Mouse (Mus musculus) CH12.LX (cell line): Measurements from ENCODE around the gene Zfp867. TPM values are rescaled to one million over a fixed set of nuclear protein-coding genes. Genes with fewer than 3 reads are reported as not detected.

Experiments
- DNase-seq: peaks from one replicate; pipeline ENCODE4 v3.0.0-alpha.2; 2013; ENCODE audit errors: extremely low read depth
- H3K27ac ChIP-seq: 2 replicates; pipeline ENCODE4 v1.5.1; 2012; ENCODE audit warnings: low read depth, mild to moderate bottlenecking, control low read depth, moderate library complexity; ENCODE audit not compliant: insufficient read depth
- H3K27me3 ChIP-seq: replicated peaks from 2 replicates; pipeline ENCODE3; 2012; ENCODE audit warnings: inconsistent platforms
- H3K36me3 ChIP-seq, 2 experiments: replicated peaks in 1 of 2; 2 replicates each; pipeline versions ENCODE3 to v1.6.1; 2012; ENCODE audit warnings: inconsistent platforms in 1 of 2, low read length in 1 of 2, mild to moderate bottlenecking in 1 of 2, mixed read lengths in 1 of 2, moderate library complexity in 1 of 2; ENCODE audit not compliant: control insufficient read depth in 1 of 2, insufficient read depth in 1 of 2
- H3K4me1 ChIP-seq, 2 experiments: 2 replicates each; pipeline ENCODE4 v1.6.1; 2012; ENCODE audit warnings: inconsistent platforms in 1 of 2, moderate library complexity in 1 of 2; ENCODE audit not compliant: insufficient read depth in 2 of 2, control insufficient read depth in 1 of 2
- H3K4me2 ChIP-seq: 2 replicates; pipeline ENCODE4 v1.6.1; 2012; ENCODE audit warnings: low read depth, mild to moderate bottlenecking, control low read depth; ENCODE audit not compliant: poor library complexity, insufficient read depth, severe bottlenecking
- H3K4me3 ChIP-seq, 3 experiments: fragments of 150-350 bp in 1 of 3; sonication (generic) in 1 of 3; replicated peaks in 1 of 3; 2 replicates each; pipeline versions ENCODE3 to v1.5.1; 2011 to 2012; ENCODE audit warnings: low read depth in 2 of 3, low read length in 2 of 3, mild to moderate bottlenecking in 2 of 3, moderate library complexity in 2 of 3, control low read depth in 1 of 3, improper control_type of control experiment in 1 of 3, inconsistent platforms in 1 of 3, mixed read lengths in 1 of 3; ENCODE audit not compliant: poor library complexity in 1 of 3
- H3K79me2 ChIP-seq: replicated peaks from 2 replicates; pipeline ENCODE4 v1.6.1; 2012; ENCODE audit warnings: mild to moderate bottlenecking, moderate library complexity; ENCODE audit not compliant: control insufficient read depth, poor library complexity, insufficient read depth, severe bottlenecking; ENCODE audit errors: extremely low read depth
- H3K9ac ChIP-seq: 2 replicates; pipeline ENCODE4 v1.6.1; 2012; ENCODE audit warnings: low read depth, mild to moderate bottlenecking, control low read depth, moderate library complexity; ENCODE audit not compliant: insufficient read depth
- H3K9me3 ChIP-seq: replicated peaks from 2 replicates; pipeline ENCODE3; 2012; ENCODE audit warnings: low read length, inconsistent platforms, mixed read lengths
- BHLHE40 ChIP-seq: IDR thresholded peaks from 2 replicates; pipeline ENCODE4 v1.6.1; 2011; ENCODE audit warnings: mild to moderate bottlenecking, low read depth, low read length, improper control_type of control experiment
- CHD1 ChIP-seq: IDR thresholded peaks from 2 replicates; pipeline ENCODE4 v1.6.1; 2012; ENCODE audit warnings: low read depth, low read length, improper control_type of control experiment, inconsistent platforms
- CTCF ChIP-seq, 2 experiments: IDR thresholded peaks in 1 of 2; conservative IDR thresholded peaks in 1 of 2; 2 replicates each; pipeline ENCODE4 v1.5.1; 2011 to 2012; ENCODE audit warnings: low read depth in 2 of 2, low read length in 2 of 2, improper control_type of control experiment in 1 of 2, inconsistent platforms in 1 of 2, mild to moderate bottlenecking in 1 of 2, moderate library complexity in 1 of 2
- E2F4 ChIP-seq: IDR thresholded peaks from 2 replicates; pipeline ENCODE4 v1.6.1; 2011; ENCODE audit warnings: low read depth, low read length, improper control_type of control experiment; ENCODE audit not compliant: insufficient replicate concordance
- GABPA ChIP-seq: IDR thresholded peaks from 2 replicates; pipeline ENCODE4 v1.6.1; 2012; ENCODE audit warnings: low read depth, low read length, improper control_type of control experiment, inconsistent platforms; ENCODE audit not compliant: insufficient replicate concordance
- HCFC1 ChIP-seq: IDR thresholded peaks from 2 replicates; pipeline ENCODE4 v1.6.1; 2012; ENCODE audit warnings: low read depth, mild to moderate bottlenecking, inconsistent platforms, low read length, improper control_type of control experiment
- IRF4 ChIP-seq: IDR thresholded peaks from 2 replicates; pipeline ENCODE4 v1.6.1; 2014; ENCODE audit warnings: low read depth, mild to moderate bottlenecking, inconsistent platforms, low read length, improper control_type of control experiment
- MAX ChIP-seq: IDR thresholded peaks from 2 replicates; pipeline ENCODE4 v1.6.1; 2011; ENCODE audit warnings: low read length, improper control_type of control experiment
- MAZ ChIP-seq: IDR thresholded peaks from 2 replicates; pipeline ENCODE4 v1.6.1; 2012; ENCODE audit warnings: low read depth, mild to moderate bottlenecking, inconsistent platforms, low read length, improper control_type of control experiment, moderate library complexity
- MEF2A ChIP-seq: IDR thresholded peaks from 2 replicates; pipeline ENCODE4 v1.6.1; 2014; ENCODE audit warnings: low read depth, mild to moderate bottlenecking, inconsistent platforms, low read length, improper control_type of control experiment, borderline replicate concordance
- NRF1 ChIP-seq: IDR thresholded peaks from 2 replicates; pipeline ENCODE4 v1.6.1; 2014; ENCODE audit warnings: low read depth, mild to moderate bottlenecking, inconsistent platforms, low read length, improper control_type of control experiment, moderate library complexity
- POLR2AphosphoS2 ChIP-seq: IDR thresholded peaks from 2 replicates; pipeline ENCODE4 v1.6.1; 2011; ENCODE audit warnings: low read depth, low read length, improper control_type of control experiment
- RCOR1 ChIP-seq: conservative IDR thresholded peaks from 2 replicates; pipeline ENCODE4 v1.6.1; 2012; ENCODE audit warnings: low read depth, mild to moderate bottlenecking, inconsistent platforms, low read length, improper control_type of control experiment
- TBP ChIP-seq: conservative IDR thresholded peaks from 2 replicates; pipeline ENCODE4 v1.6.1; 2011; ENCODE audit warnings: low read depth, low read length, improper control_type of control experiment
- UBTF ChIP-seq: IDR thresholded peaks from 2 replicates; pipeline ENCODE4 v1.6.1; 2012; ENCODE audit warnings: low read depth, mild to moderate bottlenecking, inconsistent platforms, low read length, improper control_type of control experiment, moderate library complexity
- USF2 ChIP-seq: conservative IDR thresholded peaks from 2 replicates; pipeline ENCODE4 v1.6.1; 2011; ENCODE audit warnings: low read depth, low read length, improper control_type of control experiment
- ZKSCAN1 ChIP-seq: IDR thresholded peaks from 2 replicates; pipeline ENCODE4 v1.6.1; 2012; ENCODE audit warnings: low read depth, inconsistent platforms, low read length, improper control_type of control experiment, borderline replicate concordance
- ZNF384 ChIP-seq: IDR thresholded peaks from 2 replicates; pipeline ENCODE4 v1.6.1; 2012; ENCODE audit warnings: low read depth, low read length, improper control_type of control experiment, inconsistent platforms
- dilution Hi-C: fragments of 300-500 bp; cut with MboI; formaldehyde crosslinking; loops from 2 replicates; pipeline ENCODE4 v1.14.3; 2020; ENCODE audit warnings: low sequenced_read_pairs; ENCODE audit not compliant: extremely low pct_unique_long_range_greater_than_20kb, extremely low pct_ligation_motif_present
- in situ Hi-C: fragments of 300-500 bp; cut with MboI; formaldehyde crosslinking; loops from 3 replicates; pipeline ENCODE4 v1.14.3; 2019; ENCODE audit warnings: low sequenced_read_pairs, low pct_ligation_motif_present, low pct_unique_long_range_greater_than_20kb, mixed read lengths
- polyA plus RNA-seq: library from polyadenylated mRNA; unstranded; fragments of >175 nt; gene quantifications from 2 replicates; pipeline ENCODE4 v1.2.1, GENCODE M21; 2012; ENCODE audit warnings: low read depth; ENCODE audit not compliant: insufficient read length
- total RNA-seq, 2 experiments: library from RNA; depleted of rRNA; stranded (reverse); fragments of 300-350 nt in 1 of 2; fragments of >200 nt in 1 of 2; gene quantifications; 2 replicates each; pipeline ENCODE4 v1.2.3; 2012 to 2014

Zfp867 gene
- total and polyA plus RNA-seq, 3 experiments, result 4.6 to 7.1 (median 4.9) TPM

DNA sequence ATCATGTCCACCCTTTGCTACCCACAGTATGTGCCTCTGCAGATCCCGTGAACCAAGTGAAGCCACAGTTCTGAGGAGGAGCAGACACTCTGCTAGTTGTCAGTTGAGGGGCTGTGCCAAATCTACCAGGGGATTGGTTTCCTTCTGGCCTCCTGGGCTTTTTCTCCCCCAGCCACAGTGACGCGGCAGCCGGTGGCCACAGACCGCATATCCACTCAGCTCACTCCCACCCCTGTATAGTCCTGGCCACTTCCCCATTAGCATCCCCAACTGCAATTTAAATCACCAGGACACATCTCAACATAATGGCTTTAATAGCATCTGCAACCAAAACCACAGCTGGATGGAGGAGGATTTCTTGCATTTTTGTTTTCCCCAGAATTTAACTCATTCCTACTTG, 53.6 kb downstream of the Zfp867 start:
- Histone ChIP-seq H3K27me3 (no peaks in the 10 kb centered on the region), H3K9me3 (no peaks in the 10 kb centered on the region), H3K36me3 (peaks cover 60 to 94% of the 10 kb centered on the region in 2 experiments), H3K9ac (no peak overlapping the region), H3K4me3 (no peak overlapping the region), H3K79me2 (no peaks in the 10 kb centered on the region), H3K4me2 (no peak overlapping the region), H3K4me1 (peaks cover 15 to 16% of the 10 kb centered on the region in 2 experiments), H3K27ac (no peak overlapping the region)
- dilution Hi-C loops, result no loop called here
- in situ Hi-C loops, result no loop called here
- DNase-seq, result no peak
- no peak for TF ChIP-seq E2F4
- no peak for TF ChIP-seq MEF2A
- no peak for TF ChIP-seq TBP
- TF ChIP-seq NRF1, result no peak

DNA sequence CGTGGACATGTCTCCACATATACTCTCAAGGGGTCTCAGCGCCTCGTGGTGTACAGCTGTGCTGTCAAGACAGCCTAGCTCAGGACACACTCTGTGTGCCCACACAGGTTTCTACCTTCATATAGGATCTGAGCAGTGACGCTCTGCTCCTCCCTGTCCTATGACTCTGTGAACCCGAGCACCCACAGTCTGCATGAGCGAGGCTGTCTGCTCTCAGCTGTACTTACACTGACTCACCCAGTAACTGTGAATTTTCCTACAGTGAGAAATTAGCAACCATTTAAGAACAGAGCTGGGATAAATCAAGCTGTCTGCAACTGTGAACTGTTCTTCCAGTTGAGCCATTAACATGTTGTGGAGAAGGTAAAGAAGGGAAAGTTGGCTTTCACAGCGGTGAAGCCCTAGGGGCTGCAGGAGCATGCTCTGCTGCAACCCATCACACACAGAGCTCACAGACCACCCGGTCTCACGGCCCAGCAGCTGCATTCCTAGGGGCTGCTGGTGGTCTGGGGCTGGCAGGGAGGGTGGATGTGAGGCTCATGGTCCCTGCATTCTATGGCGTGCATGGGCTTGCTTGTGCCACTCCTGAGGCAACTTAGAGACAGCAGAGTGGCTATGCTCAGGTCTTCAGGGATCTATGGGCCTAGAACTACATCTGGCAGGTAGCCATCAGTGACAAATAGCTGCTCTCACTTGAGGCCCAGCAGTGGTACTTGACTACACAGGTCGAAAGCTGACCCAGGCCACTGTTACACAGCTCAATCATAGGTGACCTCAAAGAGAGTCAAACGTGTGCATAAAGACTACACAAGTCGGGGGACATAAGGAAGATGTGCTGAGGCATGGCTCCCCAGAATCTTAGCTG, 59.0 kb downstream of the Zfp867 start:
- Histone ChIP-seq H3K36me3 (peaks cover 50 to 92% of the 10 kb centered on the region in 2 experiments), H3K79me2 (no peaks in the 10 kb centered on the region), H3K4me2 (no peak overlapping the region), H3K4me1 (peaks cover 0 to 6% of the 10 kb centered on the region in 2 experiments; a peak in 2 of 4 replicates), H3K27ac (no peak overlapping the region), H3K9me3 (no peaks in the 10 kb centered on the region), H3K4me3 (no peak overlapping the region), H3K27me3 (no peaks in the 10 kb centered on the region), H3K9ac (no peak overlapping the region)
- no peak for DNase-seq
- in situ Hi-C loops, result no loop called here
- TF ChIP-seq MAX (no peak), GABPA (no peak), MAZ (no peak), BHLHE40 (no peak), ZNF384 (no peak), POLR2AphosphoS2 (no peak), HCFC1 (no peak), IRF4 (no peak), USF2 (no peak), RCOR1 (no peak), CTCF (conservative IDR thresholded peaks at IDR 0.05 in 1 of 2, IDR thresholded peaks at IDR 0.05 in 1 of 2; ENCODE audit: low read depth in 2 of 2, low read length in 2 of 2) (no peak), CHD1 (no peak), ZKSCAN1 (no peak), UBTF (no peak)
- dilution Hi-C loops, result no loop called here
